Mouse (Mus musculus) lung, embryonic 15.5 days (tissue): ENCODE measurements around the gene Unc119b. TPM values are rescaled to one million over a fixed set of nuclear protein-coding genes. Genes with fewer than 3 reads are reported as not detected.
"Not testable (repeated sequence)": the region's sequence is repeated elsewhere in the genome, so short reads cannot be mapped to it uniquely, and the experiment has no call there.

ENCODE experiments used
- ATAC-seq: fragments of 200-750 bp; cut with Nextera tagmentation; 2 replicates; pipeline ENCODE4 v1.8.0; 2017; ENCODE audit warnings: moderate number of reproducible peaks, borderline replicate concordance; ENCODE audit not compliant: low FRiP score, low TSS enrichment; ENCODE audit errors: extremely low read depth
- H3K27ac ChIP-seq: fragments of 300-500 bp; sonication (generic); 2 replicates; pipeline ENCODE4 v1.5.1; 2015; ENCODE audit warnings: moderate library complexity, mild to moderate bottlenecking, inconsistent platforms
- H3K27me3 ChIP-seq: fragments of 300-500 bp; sonication (generic); 2 replicates; pipeline ENCODE4 v1.6.1; 2015; ENCODE audit warnings: inconsistent platforms
- H3K36me3 ChIP-seq: fragments of 300-500 bp; sonication (generic); 2 replicates; pipeline ENCODE4 v1.6.1; 2015; ENCODE audit warnings: inconsistent platforms
- H3K4me1 ChIP-seq: fragments of 300-500 bp; sonication (generic); 2 replicates; pipeline ENCODE4 v1.6.1; 2015; ENCODE audit warnings: inconsistent platforms
- H3K4me2 ChIP-seq: fragments of 300-500 bp; sonication (generic); 2 replicates; pipeline ENCODE4 v1.6.1; 2015; ENCODE audit warnings: inconsistent platforms, mild to moderate bottlenecking, moderate library complexity
- H3K4me3 ChIP-seq: fragments of 300-500 bp; sonication (generic); 2 replicates; pipeline ENCODE4 v1.5.1; 2015; ENCODE audit warnings: mild to moderate bottlenecking, inconsistent platforms
- H3K9ac ChIP-seq: fragments of 300-500 bp; sonication (generic); 2 replicates; pipeline ENCODE4 v1.6.1; 2015; ENCODE audit warnings: inconsistent platforms
- H3K9me3 ChIP-seq: fragments of 300-500 bp; sonication (generic); 2 replicates; pipeline ENCODE4 v1.6.1; 2016; ENCODE audit warnings: inconsistent platforms
- WGBS: fragments of 180-500 bp; shearing (Covaris S2); methylation state at CpG from one replicate; pipeline ENCODE4 v1.1.7; 2015; 5-methylcytosine and 5-hydroxymethylcytosine counted together
- polyA plus RNA-seq: library from polyadenylated mRNA; unstranded; fragments of >200 nt; fragmentation: Nextera tagmentation; extraction: Ambion mirVana; gene quantifications from 2 replicates; pipeline ENCODE4 v1.2.1, GENCODE M21; 2015

Unc119b gene
- polyA plus RNA-seq, 1 experiment from 2014 or later: 41.0 TPM

DNA sequence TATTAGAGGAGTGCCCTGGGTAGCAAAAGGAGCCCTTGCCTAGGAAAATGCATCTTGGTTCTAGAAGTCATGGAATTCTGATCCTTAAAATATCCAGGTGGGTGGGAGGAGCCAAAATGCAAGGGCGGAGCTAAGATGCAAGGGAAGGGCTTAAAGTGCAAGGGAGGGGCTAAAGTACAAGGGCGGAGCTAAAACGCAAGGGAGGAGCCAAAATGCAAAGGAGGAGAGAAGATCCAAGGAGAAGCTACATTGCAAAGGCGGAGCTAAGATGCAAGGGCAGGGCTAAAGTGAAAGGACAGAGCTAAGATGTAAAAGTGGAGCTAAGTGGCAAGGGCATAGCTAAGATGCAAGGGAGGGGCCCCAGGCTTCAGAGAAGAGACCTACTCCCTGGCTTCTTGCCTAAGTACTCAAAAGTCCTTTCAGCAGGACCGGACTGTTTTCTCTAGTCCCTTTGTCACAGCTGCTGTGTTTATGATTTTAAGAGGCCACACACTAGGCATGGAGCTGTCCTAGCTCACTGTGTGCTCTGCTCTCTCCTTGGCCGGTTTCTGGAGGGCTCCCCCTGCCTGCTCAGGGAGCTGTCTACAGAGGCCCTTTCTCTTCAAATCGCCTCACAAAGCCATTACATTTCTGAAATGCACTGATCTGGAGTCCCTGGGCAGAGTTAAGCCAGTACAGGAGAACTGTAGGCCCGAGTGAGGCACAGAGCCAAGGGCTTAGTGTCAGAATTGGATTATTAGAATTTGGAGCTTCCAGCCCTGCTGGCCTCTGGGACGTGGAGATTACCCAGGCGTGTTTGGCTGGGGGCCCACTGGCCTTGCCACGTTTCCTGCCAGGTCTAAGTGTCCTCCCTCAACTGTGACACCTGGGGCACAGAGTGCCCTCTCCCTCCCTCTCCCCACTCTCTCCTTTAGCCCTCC lies 31.4 kb upstream of the Unc119b start:
- Histone ChIP-seq H3K9me3 (no peaks in the 10 kb centered on the region), H3K9ac (no peak overlapping the region), H3K27ac (peak overlapping the region; percentile 68), H3K4me1 (peaks cover 41% of the 10 kb centered on the region), H3K36me3 (no peaks in the 10 kb centered on the region), H3K27me3 (no peaks in the 10 kb centered on the region), H3K4me2 (no peak overlapping the region), H3K4me3 (no peak overlapping the region)
- peak; percentile 19; the same call in 1 of the 2 replicates for ATAC-seq
- WGBS: 29% methylated on average over 11 of the region's 11 CpGs

DNA sequence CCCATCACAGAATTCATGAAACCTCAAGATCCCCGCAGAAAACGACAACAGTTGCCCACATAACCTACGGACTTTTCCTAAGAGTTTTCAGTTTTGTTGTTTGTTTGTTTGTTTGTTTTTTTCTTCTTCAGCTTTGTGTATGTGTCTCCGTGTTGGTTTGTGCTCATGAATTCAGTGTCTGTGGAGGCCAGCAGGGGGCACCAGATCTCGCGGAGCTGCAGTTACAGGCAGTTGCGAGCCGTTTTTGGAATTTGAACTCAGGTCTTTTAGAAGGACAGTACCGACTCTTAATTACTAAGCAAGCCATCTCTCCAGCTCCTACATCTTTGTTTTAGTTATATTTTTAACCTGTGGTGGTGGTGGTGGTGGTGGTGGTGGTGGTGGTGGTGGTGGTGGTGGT lies 30.6 kb upstream of the Unc119b start:
- Histone ChIP-seq H3K9ac (no peak overlapping the region), H3K4me3 (no peak overlapping the region), H3K9me3 (no peaks in the 10 kb centered on the region), H3K27ac (no peak overlapping the region), H3K36me3 (no peaks in the 10 kb centered on the region), H3K27me3 (no peaks in the 10 kb centered on the region), H3K4me2 (no peak overlapping the region), H3K4me1 (peaks cover 41% of the 10 kb centered on the region)
- 59% methylated on average over 9 of the region's 9 CpGs for WGBS
- ATAC-seq: no peak

DNA sequence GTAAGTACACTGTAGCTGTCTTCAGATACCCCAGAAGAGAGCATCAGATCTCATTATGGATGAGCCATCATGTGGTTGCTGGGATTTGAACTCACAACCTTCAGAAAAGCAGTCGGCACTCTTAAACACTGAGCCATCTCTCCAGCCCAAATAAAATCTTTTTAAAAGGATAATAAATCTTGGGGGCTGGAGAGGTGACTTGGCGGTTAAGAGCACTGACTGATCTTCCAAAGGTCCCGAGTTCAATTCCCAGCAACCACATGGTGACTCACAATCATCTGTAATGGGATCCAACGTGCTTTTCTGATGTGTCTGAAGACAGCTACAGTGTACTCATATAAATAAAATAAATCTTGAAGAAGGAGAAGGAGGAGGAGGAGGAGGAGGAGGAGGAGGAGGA lies 29.7 kb upstream of the Unc119b start:
- not testable (repeated sequence) for H3K27me3 ChIP-seq, H3K36me3 ChIP-seq, H3K9ac ChIP-seq, ATAC-seq, H3K4me3 ChIP-seq, H3K27ac ChIP-seq, H3K9me3 ChIP-seq, H3K4me2 ChIP-seq
- 72% methylated on average over 4 of the region's 4 CpGs for WGBS
- H3K4me1 ChIP-seq: peaks cover 37% of the 10 kb centered on the region

DNA sequence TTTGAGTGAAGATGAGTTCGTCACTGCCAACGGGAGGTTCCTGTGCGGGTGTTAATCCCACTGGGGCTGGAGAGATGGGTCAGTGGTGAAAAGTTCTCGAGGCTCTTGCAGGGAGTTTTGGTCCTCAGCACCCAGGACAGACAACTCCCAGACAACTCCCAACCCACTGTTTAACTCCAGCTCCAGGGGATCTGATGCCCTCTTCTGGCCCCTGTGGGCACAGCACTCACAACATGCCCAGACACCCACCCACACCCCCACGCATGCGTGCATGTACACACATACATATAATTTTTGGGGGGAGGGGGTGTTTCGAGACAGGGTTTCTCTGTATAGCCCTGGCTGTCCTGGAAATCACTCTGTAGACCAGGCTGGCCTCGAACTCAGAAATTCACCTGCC lies 28.8 kb upstream of the Unc119b start:
- H3K9me3 ChIP-seq: no peaks in the 10 kb centered on the region
- 42% methylated on average over 8 of the region's 8 CpGs for WGBS
- ATAC-seq: no peak

DNA sequence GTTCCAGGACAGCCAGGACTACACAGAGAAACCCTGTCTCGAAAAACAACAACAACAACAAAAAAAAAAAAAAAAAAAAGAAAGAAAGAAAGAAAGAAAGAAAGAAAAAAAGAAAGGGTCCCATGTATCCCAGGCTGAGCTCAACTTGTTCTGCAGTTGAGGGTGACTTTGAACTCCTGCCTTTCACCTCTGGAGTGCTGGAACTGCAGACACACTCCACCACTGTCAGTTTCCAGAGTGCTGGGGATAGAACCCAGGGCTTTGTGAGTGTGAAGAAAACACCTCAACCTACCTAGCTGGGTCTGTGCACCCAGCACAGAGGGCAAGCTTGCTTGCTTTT lies 27.1 kb upstream of the Unc119b start:
- not testable (repeated sequence) for H3K9ac ChIP-seq, H3K27ac ChIP-seq, H3K4me2 ChIP-seq, ATAC-seq, H3K4me3 ChIP-seq, H3K36me3 ChIP-seq, H3K9me3 ChIP-seq, H3K27me3 ChIP-seq
- WGBS: 87% methylated on average over 1 of the region's 1 CpGs
- peaks cover 27% of the 10 kb centered on the region for H3K4me1 ChIP-seq

More for the DNA sequence above, 28.8 kb upstream of the Unc119b start:
- no peaks in the 10 kb centered on the region for H3K27me3 ChIP-seq
- H3K4me1 ChIP-seq: peaks cover 34% of the 10 kb centered on the region
- H3K4me3 ChIP-seq: no peak overlapping the region
- no peak overlapping the region for H3K9ac ChIP-seq
- peak overlapping the region; percentile 32 for H3K4me2 ChIP-seq
- no peaks in the 10 kb centered on the region for H3K36me3 ChIP-seq
- H3K27ac ChIP-seq: no peak overlapping the region

DNA sequence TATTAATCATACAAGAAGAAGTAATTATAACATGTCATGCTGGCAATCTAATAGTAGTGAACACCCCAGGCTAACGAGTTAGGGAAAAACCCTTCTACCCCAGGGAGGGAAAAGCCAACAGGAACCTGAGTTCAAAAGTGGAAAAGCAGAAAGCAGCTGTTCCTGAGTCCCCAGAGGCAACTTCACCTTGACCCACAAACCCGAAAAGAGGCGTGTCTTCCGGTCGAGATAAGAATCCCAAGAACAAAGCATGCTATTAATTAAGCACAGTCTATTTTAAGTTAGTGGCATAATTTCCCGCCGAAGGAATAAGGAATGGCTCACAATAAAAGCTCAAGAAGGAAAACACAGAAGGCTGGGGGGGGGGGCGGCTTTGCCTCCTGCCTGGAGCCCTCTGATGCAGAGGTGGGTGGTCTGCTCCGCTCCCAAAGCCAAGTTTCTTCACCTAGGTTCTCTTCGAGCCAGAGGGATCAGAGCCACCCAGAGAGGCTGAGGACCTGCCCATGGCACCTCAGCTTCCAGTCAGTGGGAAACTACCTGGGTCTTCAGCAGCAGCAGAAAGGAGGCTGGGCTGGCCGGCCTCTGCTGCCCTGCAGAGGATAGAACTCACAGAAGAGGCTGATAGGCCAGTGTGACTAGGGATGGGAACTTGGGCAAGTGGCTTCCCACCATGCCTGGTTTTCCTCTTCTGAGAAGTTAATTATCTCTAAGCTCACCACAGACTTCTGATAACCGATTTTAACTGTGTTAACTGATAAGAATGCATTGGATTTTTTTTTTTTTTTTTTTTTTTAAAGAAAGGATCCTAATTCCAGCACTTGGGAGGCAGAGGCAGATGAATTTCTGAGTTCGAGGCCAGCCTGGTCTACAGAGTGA lies 26.5 kb upstream of the Unc119b start:
- peaks cover 27% of the 10 kb centered on the region for H3K4me1 ChIP-seq
- no peaks in the 10 kb centered on the region for H3K27me3 ChIP-seq
- no peaks in the 10 kb centered on the region for H3K9me3 ChIP-seq
- ATAC-seq: no peak
- H3K4me3 ChIP-seq: no peak overlapping the region
- H3K36me3 ChIP-seq: no peaks in the 10 kb centered on the region
- peak overlapping the region; percentile 72 for H3K27ac ChIP-seq
- no peak overlapping the region for H3K9ac ChIP-seq
- 34% methylated on average over 13 of the region's 13 CpGs for WGBS
- no peak overlapping the region for H3K4me2 ChIP-seq

DNA sequence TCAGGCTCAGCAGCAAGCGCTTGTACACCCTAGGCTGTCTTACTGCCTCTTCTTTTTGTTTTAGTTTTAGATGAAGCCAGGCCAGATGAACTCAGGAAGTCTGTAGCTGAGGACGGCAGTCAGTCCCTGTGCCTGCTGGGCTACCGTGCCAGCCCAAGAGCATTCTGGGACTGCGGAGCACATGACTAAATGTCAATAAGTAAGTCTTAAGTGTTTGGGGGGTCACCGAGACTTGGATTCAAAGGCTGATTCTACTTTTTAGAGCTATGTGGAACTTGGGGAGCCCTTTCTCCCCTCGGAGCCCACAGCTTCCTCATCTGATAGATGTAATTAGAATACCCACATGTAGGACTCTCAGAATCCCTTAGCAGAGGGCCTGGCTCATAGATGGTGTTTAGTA lies 25.9 kb upstream of the Unc119b start:
- Histone ChIP-seq H3K4me3 (no peak overlapping the region), H3K4me1 (peaks cover 28% of the 10 kb centered on the region), H3K27ac (peak overlapping the region; percentile 36), H3K9me3 (no peaks in the 10 kb centered on the region), H3K4me2 (no peak overlapping the region), H3K9ac (no peak overlapping the region), H3K36me3 (no peaks in the 10 kb centered on the region), H3K27me3 (no peaks in the 10 kb centered on the region)
- 59% methylated on average over 6 of the region's 6 CpGs for WGBS
- no peak for ATAC-seq

DNA sequence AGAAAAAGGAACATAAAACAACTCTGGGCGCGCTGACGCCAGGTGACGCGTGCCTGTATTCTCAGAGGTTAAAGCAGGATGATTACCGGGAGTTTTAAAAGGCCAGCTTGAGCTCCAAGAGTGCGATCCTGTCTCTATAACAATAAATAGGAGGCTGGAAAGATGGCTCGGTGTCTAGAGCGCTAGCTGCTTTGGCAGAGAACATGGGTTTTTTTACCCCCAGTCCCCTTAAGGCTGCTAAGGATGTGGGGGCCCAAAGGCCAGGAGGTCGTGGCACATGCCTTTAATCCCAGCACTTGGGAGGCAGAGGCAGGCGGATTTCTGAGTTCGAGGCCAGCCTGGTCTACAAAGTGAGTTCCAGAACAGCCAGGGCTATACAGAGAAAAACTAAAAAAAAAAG lies 24.4 kb upstream of the Unc119b start:
- peak overlapping the region; percentile 92 for H3K4me3 ChIP-seq
- peaks cover 43% of the 10 kb centered on the region for H3K4me1 ChIP-seq
- 28% methylated on average over 12 of the region's 12 CpGs for WGBS
- H3K27ac ChIP-seq: peak overlapping the region; percentile 98
- no peaks in the 10 kb centered on the region for H3K9me3 ChIP-seq
- H3K27me3 ChIP-seq: no peaks in the 10 kb centered on the region
- H3K36me3 ChIP-seq: no peaks in the 10 kb centered on the region
- ATAC-seq: no peak
- H3K4me2 ChIP-seq: peak overlapping the region; percentile 68
- peak overlapping the region; percentile 78 for H3K9ac ChIP-seq

DNA sequence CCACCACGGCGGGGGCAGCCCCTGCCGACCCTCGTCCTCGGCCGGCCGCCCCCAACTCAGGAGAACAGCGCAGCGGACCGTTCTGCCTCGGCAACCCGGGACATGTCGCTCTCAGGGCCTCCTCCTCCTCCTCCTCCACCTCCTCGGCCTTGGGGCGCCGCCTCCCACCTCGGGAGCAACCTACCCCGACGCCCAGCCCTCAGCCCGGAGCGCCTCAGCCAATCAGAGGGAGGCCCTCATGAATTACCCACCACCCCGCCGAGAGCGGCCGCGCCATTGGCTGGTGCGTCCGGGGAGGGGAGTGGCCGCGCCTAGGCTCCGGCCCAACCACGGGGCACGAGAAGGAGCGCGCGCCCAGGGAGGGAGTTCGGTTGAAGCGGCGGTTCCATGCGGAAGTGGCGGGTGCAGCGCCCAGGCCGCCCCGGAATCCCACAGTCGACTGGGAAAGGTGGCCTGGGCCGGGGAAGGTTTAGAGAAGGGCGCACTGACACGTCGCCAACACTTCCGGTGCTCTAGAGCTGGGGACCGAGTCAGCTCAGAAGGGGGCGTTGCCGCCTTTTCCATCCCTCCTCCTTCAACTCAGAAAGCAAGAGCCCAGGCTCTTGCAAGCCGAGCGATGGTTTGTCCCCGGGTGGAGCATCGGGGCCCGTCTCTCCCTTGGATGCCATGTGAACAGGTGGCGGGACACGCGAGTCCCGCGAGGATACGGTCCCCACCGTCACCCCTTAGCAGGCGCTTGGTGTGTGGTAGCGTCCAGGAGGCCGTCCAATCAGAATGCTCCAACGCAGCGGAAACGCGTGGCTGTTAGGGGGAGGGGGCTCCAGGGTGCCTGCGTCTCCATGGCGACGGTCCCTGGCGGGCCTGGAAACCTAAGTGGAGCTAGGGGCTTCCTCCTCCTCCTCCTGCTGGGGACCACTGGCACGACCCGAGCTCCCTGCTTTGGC lies 23.5 kb upstream of the Unc119b start, which contains the start of gene Mlec:
Gene Mlec, minus strand, starts transcription at position 140 of the 944 bp plus-strand sequence.
- Histone ChIP-seq H3K27ac (peak within 1 kb of the TSS; percentile 98), H3K36me3 (0 out of 2 replicates have a peak, but pooled peaks cover 4% of the 10 kb centered on the region), H3K27me3 (no peaks in the 10 kb centered on the region), H3K9ac (peak within 1 kb of the TSS; percentile 96), H3K4me3 (peak within 1 kb of the TSS; percentile 92), H3K4me1 (peaks cover 50% of the 10 kb centered on the region), H3K9me3 (no peaks in the 10 kb centered on the region), H3K4me2 (peak within 1 kb of the TSS; percentile 68)
- ATAC-seq: peak; percentile 98
- under 1% methylated on average over 75 of the region's 78 CpGs for WGBS

DNA sequence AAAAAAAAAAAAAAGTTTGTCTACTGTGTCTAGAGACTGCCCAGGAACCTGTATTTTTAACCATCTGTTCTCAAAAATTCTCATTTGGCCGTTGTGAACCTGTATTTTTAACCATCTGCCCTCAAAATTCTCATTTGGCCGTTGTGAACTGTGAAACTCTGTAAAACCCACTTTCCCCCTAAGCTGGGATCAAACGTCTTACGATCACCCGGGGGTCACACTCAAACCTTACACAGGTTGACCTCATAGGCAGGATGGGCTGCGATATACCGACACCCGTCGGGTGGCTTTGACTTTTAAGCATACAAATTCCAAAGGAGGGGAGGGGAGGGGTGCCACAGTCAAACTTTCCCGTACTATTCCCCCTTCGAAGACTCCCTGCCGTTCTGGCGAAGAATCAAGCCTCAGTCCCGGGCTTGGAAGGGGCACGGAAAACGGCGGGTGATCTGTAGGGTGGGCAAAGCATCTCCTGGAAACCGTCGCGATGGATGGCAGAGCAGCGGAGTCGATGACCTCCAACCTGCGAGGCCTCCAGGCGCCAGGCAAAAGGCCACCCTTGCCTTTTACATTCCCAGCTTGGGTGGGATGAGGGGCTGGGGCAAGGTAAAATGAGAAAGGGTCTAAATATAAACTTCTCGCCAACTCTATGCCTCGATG lies 22.3 kb upstream of the Unc119b start:
- Histone ChIP-seq H3K4me1 (peaks cover 56% of the 10 kb centered on the region), H3K9ac (peak overlapping the region; percentile 96), H3K36me3 (0 out of 2 replicates have a peak, but pooled peaks cover 4% of the 10 kb centered on the region), H3K4me3 (peak overlapping the region; percentile 92), H3K4me2 (peak overlapping the region; percentile 68), H3K27ac (peak overlapping the region; percentile 98), H3K27me3 (no peaks in the 10 kb centered on the region), H3K9me3 (no peaks in the 10 kb centered on the region)
- ATAC-seq: no peak
- WGBS: under 1% methylated on average over 26 of the region's 26 CpGs

DNA sequence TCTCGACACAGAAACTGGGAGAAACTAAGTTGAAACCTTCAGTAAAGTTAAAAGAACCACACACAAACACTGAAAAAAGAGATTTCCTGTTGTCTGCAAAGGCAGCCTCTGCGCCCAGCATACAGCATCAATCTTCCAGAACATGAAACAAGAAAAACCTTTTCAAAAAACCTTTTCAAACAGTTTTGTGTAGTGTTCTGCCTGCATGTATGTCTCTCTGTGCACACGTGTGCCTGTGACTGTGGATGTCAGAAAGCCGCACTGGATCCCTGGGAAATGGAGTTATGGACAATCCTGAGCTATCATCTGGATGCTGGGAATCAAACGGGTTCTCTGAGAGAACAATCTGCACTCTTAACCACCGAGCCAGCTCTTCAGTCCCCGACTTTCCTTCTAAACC lies 21.6 kb upstream of the Unc119b start:
- Histone ChIP-seq H3K9ac (peak overlapping the region; percentile 96), H3K4me2 (peak overlapping the region; percentile 68), H3K36me3 (0 out of 2 replicates have a peak, but pooled peaks cover 4% of the 10 kb centered on the region), H3K27ac (no peak overlapping the region), H3K4me3 (peak overlapping the region; percentile 92), H3K9me3 (no peaks in the 10 kb centered on the region), H3K4me1 (peaks cover 56% of the 10 kb centered on the region), H3K27me3 (no peaks in the 10 kb centered on the region)
- ATAC-seq: no peak
- 43% methylated on average over 7 of the region's 7 CpGs for WGBS
